Mouse (Mus musculus) ES-E14 (cell line): Measurements from ENCODE around the gene 1110051M20Rik. TPM values are rescaled to one million over a fixed set of nuclear protein-coding genes. Genes with fewer than 3 reads are reported as not detected.

Experiments used
- DNase-seq: peaks from one replicate; pipeline ENCODE4 v3.0.0-alpha.2; 2013; ENCODE audit warnings: low read depth, low spot score
- H3K27ac ChIP-seq: 2 replicates; pipeline ENCODE4 v1.5.1; 2012; ENCODE audit warnings: low read depth, mild to moderate bottlenecking, low read length, moderate library complexity, mixed read lengths; ENCODE audit not compliant: poor library complexity, insufficient read depth, severe bottlenecking
- H3K36me3 ChIP-seq: 2 replicates; pipeline ENCODE4 v1.6.1; 2012; ENCODE audit warnings: mild to moderate bottlenecking, low read length, moderate library complexity, mixed read lengths; ENCODE audit not compliant: control insufficient read depth, poor library complexity, insufficient read depth, severe bottlenecking
- H3K4me1 ChIP-seq, 2 experiments: fragments of 150-350 bp in 1 of 2; sonication (generic) in 1 of 2; 2 replicates each; pipeline ENCODE4 v1.6.1; 2012; ENCODE audit warnings: low read length in 2 of 2, mild to moderate bottlenecking in 1 of 2, mixed read lengths in 1 of 2; ENCODE audit not compliant: control insufficient read depth in 2 of 2, insufficient read depth in 2 of 2, poor library complexity in 1 of 2
- H3K4me3 ChIP-seq, 2 experiments: fragments of 150-350 bp in 1 of 2; sonication (generic) in 1 of 2; 2 replicates each; pipeline ENCODE4 v1.5.1; 2012; ENCODE audit warnings: low read length in 2 of 2, low read depth in 1 of 2, mild to moderate bottlenecking in 1 of 2, mixed read lengths in 1 of 2; ENCODE audit not compliant: insufficient read depth in 1 of 2, poor library complexity in 1 of 2, severe bottlenecking in 1 of 2
- H3K9ac ChIP-seq: 2 replicates; pipeline ENCODE4 v1.6.1; 2012; ENCODE audit warnings: low read depth, mild to moderate bottlenecking, low read length, mixed read lengths; ENCODE audit not compliant: poor library complexity, insufficient read depth, severe bottlenecking
- H3K9me3 ChIP-seq: fragments of 150-350 bp; sonication (generic); 2 replicates; pipeline ENCODE4 v1.6.1; 2012; ENCODE audit warnings: low read depth, mild to moderate bottlenecking, low read length; ENCODE audit not compliant: control insufficient read depth, insufficient read depth
- CHD2 ChIP-seq: IDR thresholded peaks from 2 replicates; pipeline ENCODE4 v1.6.1; 2014; ENCODE audit warnings: mild to moderate bottlenecking, low read depth, low read length, inconsistent platforms
- HCFC1 ChIP-seq: IDR thresholded peaks from 2 replicates; pipeline ENCODE4 v1.6.1; 2012; ENCODE audit warnings: low read length, inconsistent platforms, borderline replicate concordance; ENCODE audit not compliant: insufficient read depth
- MAFK ChIP-seq: IDR thresholded peaks from 2 replicates; pipeline ENCODE4 v1.6.1; 2014; ENCODE audit warnings: mild to moderate bottlenecking, low read depth, low read length, inconsistent platforms; ENCODE audit not compliant: insufficient read depth
- ZC3H11A ChIP-seq: IDR thresholded peaks from 2 replicates; pipeline ENCODE4 v1.6.1; 2012; ENCODE audit warnings: low read depth, mild to moderate bottlenecking, inconsistent platforms, low read length, borderline replicate concordance
- ZNF384 ChIP-seq: IDR thresholded peaks from 2 replicates; pipeline ENCODE4 v1.6.1; 2012; ENCODE audit warnings: low read depth, low read length, inconsistent platforms
- in situ Hi-C, 2 experiments: fragments of 600-800 bp; cut with MboI; formaldehyde crosslinking; loops; one replicate each; pipeline ENCODE4 v1.15.1; 2025; ENCODE audit warnings: low sequenced_read_pairs in 2 of 2, inconsistent platforms in 1 of 2; ENCODE audit not compliant: unreplicated experiment in 2 of 2
- total RNA-seq: library from RNA; depleted of rRNA; stranded (reverse); fragments of 300-350 nt; gene quantifications from 2 replicates; pipeline ENCODE4 v1.2.3, GENCODE M21; 2012

Gene 1110051M20Rik
- total RNA-seq, 1 experiment = 12.4 TPM

- no peak overlapping the region for H3K4me3 ChIP-seq
- no peaks in the 10 kb centered on the region for H3K4me1 ChIP-seq
- H3K9ac ChIP-seq = no peak overlapping the region
- peaks cover 51% of the 10 kb centered on the region for H3K36me3 ChIP-seq
- H3K27ac ChIP-seq = no peak overlapping the region
- H3K9me3 ChIP-seq = no peaks in the 10 kb centered on the region
- DNase-seq = no peak
- TF ChIP-seq ZNF384 (no peak), ZC3H11A (no peak), MAFK (no peak), HCFC1 (no peak), CHD2 (no peak)
- in situ Hi-C loops = no loop called here
Measured at GRCm38 (mm10) chr2:91269687-91270133, 174.8 kb downstream of the 1110051M20Rik start.

- Histone ChIP-seq H3K4me1 (peaks cover 0 to 7% of the 10 kb centered on the region in 2 experiments; a peak in 1 of 4 replicates), H3K9ac (no peak overlapping the region), H3K27ac (no peak overlapping the region), H3K9me3 (no peaks in the 10 kb centered on the region), H3K4me3 (no peak overlapping the region), H3K36me3 (peaks cover 43% of the 10 kb centered on the region)
- no peak for DNase-seq
- in situ Hi-C loops = no loop called here
- TF ChIP-seq CHD2 (no peak), MAFK (no peak), ZNF384 (no peak), HCFC1 (no peak), ZC3H11A (no peak)
Measured at GRCm38 (mm10) chr2:91268706-91269105, 175.8 kb downstream of the 1110051M20Rik start.

- no peak for DNase-seq
- no peak overlapping the region for H3K9ac ChIP-seq
- no peak for TF ChIP-seq ZC3H11A
- TF ChIP-seq HCFC1 = no peak
- TF ChIP-seq MAFK = no peak
- no peak for TF ChIP-seq ZNF384
- no peak for TF ChIP-seq CHD2
- no peak overlapping the region for H3K27ac ChIP-seq
- peaks cover 0 to 7% of the 10 kb centered on the region in 2 experiments; a peak in 1 of 4 replicates for H3K4me1 ChIP-seq
- H3K4me3 ChIP-seq = no peak overlapping the region
- H3K9me3 ChIP-seq = no peaks in the 10 kb centered on the region
- in situ Hi-C loops = no loop called here
- H3K36me3 ChIP-seq = peaks cover 37% of the 10 kb centered on the region
Measured at GRCm38 (mm10) chr2:91268042-91268441, 176.5 kb downstream of the 1110051M20Rik start.

- DNase-seq = peak; percentile 90
- H3K27ac ChIP-seq = peak within 1 kb of the TSS; percentile 61
- no peak for TF ChIP-seq CHD2
- no peak; the same call in 1 of the 2 replicates for TF ChIP-seq HCFC1
- no peak for TF ChIP-seq ZNF384
- no peak for TF ChIP-seq ZC3H11A
- no peak for TF ChIP-seq MAFK
- H3K9ac ChIP-seq = peak within 1 kb of the TSS; percentile 98
- peaks cover 23% of the 10 kb centered on the region for H3K36me3 ChIP-seq
- H3K4me1 ChIP-seq = peaks cover 0 to 7% of the 10 kb centered on the region in 2 experiments; a peak in 2 of 4 replicates
- peak within 1 kb of the TSS; percentile 91 for H3K4me3 ChIP-seq
- H3K9me3 ChIP-seq = no peaks in the 10 kb centered on the region
- in situ Hi-C loops = no loop called here
Measured at GRCm38 (mm10) chr2:91264711-91265681, 179.5 kb downstream of the 1110051M20Rik start, which contains the start of gene Arfgap2. Gene Arfgap2, plus strand, starts transcription at chr2:91264974.
